Mouse (Mus musculus): ENCODE data around the gene Fgfr2.

The Fgfr2 gene

GRCm38 (mm10) chr7:130968537-130968936 is 2154.6 kb downstream of the Fgfr2 start:
- CTCF ChIA-PET = no interaction called here

- CTCF ChIA-PET = no interaction called here
These were observed 2155.2 kb downstream of the Fgfr2 start for GRCm38 (mm10) chr7:130967901-130968300.

GRCm38 (mm10) chr7:130966876-130967275 is 2156.3 kb downstream of the Fgfr2 start:
- CTCF ChIA-PET = no interaction called here

GRCm38 (mm10) chr7:130966451-130966850 is 2156.7 kb downstream of the Fgfr2 start:
- CTCF ChIA-PET = no interaction called here

GRCm38 (mm10) chr7:130965909-130966365 is 2157.2 kb downstream of the Fgfr2 start:
- CTCF ChIA-PET = no interaction called here

- CTCF ChIA-PET = no interaction called here
These were observed 2157.8 kb downstream of the Fgfr2 start for GRCm38 (mm10) chr7:130965396-130965795.

GRCm38 (mm10) chr7:130964686-130965085 is 2158.5 kb downstream of the Fgfr2 start:
- CTCF ChIA-PET = no interaction called here

- CTCF ChIA-PET = interaction anchor here (0.6 kb wide), 1 partner anchor 450 kb away, joined by 3 read pairs; no protein-coding TSS in a partner anchor
These were observed 2161.7 kb downstream of the Fgfr2 start for GRCm38 (mm10) chr7:130961429-130961828.

- CTCF ChIA-PET = no interaction called here
These were observed 2163.3 kb downstream of the Fgfr2 start for GRCm38 (mm10) chr7:130959868-130960267.

- CTCF ChIA-PET = no interaction called here
These were observed 2164.6 kb downstream of the Fgfr2 start for GRCm38 (mm10) chr7:130958551-130958950.

GRCm38 (mm10) chr7:130954177-130954601 is 2169.0 kb downstream of the Fgfr2 start:
- CTCF ChIA-PET = interaction anchor here (0.5 kb wide), 1 partner anchor 95 kb away, joined by 4 read pairs; no protein-coding TSS in a partner anchor

GRCm38 (mm10) chr7:130953376-130953775 is 2169.8 kb downstream of the Fgfr2 start:
- CTCF ChIA-PET = interaction anchor here (0.5 kb wide), 1 partner anchor 94 kb away, joined by 4 read pairs; no protein-coding TSS in a partner anchor

GRCm38 (mm10) chr7:130951004-130951403 is 2172.1 kb downstream of the Fgfr2 start:
- CTCF ChIA-PET = no interaction called here

GRCm38 (mm10) chr7:130950482-130950881 is 2172.7 kb downstream of the Fgfr2 start:
- CTCF ChIA-PET = no interaction called here

- CTCF ChIA-PET = no interaction called here
These were observed 2173.8 kb downstream of the Fgfr2 start for GRCm38 (mm10) chr7:130949331-130949751.

- CTCF ChIA-PET = no interaction called here
These were observed 2174.5 kb downstream of the Fgfr2 start for GRCm38 (mm10) chr7:130948563-130949208.

- CTCF ChIA-PET = no interaction called here
These were observed 2176.8 kb downstream of the Fgfr2 start for GRCm38 (mm10) chr7:130946303-130946702.

GRCm38 (mm10) chr7:130945730-130946129 is 2177.4 kb downstream of the Fgfr2 start:
- CTCF ChIA-PET = no interaction called here

- CTCF ChIA-PET = no interaction called here
These were observed 2178.2 kb downstream of the Fgfr2 start for GRCm38 (mm10) chr7:130944766-130945475.

GRCm38 (mm10) chr7:130943280-130943895 is 2179.8 kb downstream of the Fgfr2 start:
- CTCF ChIA-PET = no interaction called here

- CTCF ChIA-PET = no interaction called here
These were observed 2182.4 kb downstream of the Fgfr2 start for GRCm38 (mm10) chr7:130940733-130941132.

GRCm38 (mm10) chr7:130938896-130939295 is 2184.3 kb downstream of the Fgfr2 start:
- CTCF ChIA-PET = no interaction called here

- CTCF ChIA-PET = no interaction called here
These were observed 2185.1 kb downstream of the Fgfr2 start for GRCm38 (mm10) chr7:130938005-130938404.
